Comparison of ENCODE assay signal across 29 mouse cellular contexts in genomic region chr14:53802547-53802946, GRCm38 (mm10).
DNase-seq lines count a peak whose midpoint lies in the region; ATAC-seq and TF ChIP-seq lines count a peak whose summit lies in the region.
"Had no signal": no experiment of that assay in that cellular context is flagged by ENCODE, and none has a peak within 500 bp of the region (broad histone marks: within the 10 kb centered on the region; RNA-seq: fewer than 3 reads in every experiment).

No protein-coding gene starts in this region.

- no peak overlapping the region for H3K4me3 ChIP-seq in lung, postnatal 0 days (ENCODE audit: low read depth, low read length)
- peak overlapping the region; percentile 50 to 64; a peak in 2 of 4 replicates for H3K4me3 ChIP-seq in MEL (ENCODE audit: control insufficient read depth in 1 of 2, insufficient read depth in 1 of 2, low read depth in 2 of 2, low read length in 2 of 2)
- peak overlapping the region; percentile 50 for H3K4me3 ChIP-seq in megakaryocyte, embryonic 14.5 days (replicated peaks)
- H3K4me3 ChIP-seq: embryonic facial prominence, embryonic 12.5 days; heart, embryonic 12.5 days; hindbrain, embryonic 10.5 days; hindbrain, embryonic 15.5 days; intestine, embryonic 15.5 days; layer of hippocampus, adult 2 months; liver, embryonic 13.5 days; midbrain, embryonic 13.5 days had no signal

- H3K9ac ChIP-seq in lung, postnatal 0 days (replicated peaks; ENCODE audit: low read depth), result no peak overlapping the region
- H3K9ac ChIP-seq in MEL (ENCODE audit: control insufficient read depth, low read depth, low read length, poor library complexity, severe bottlenecking), result peak overlapping the region; percentile 63
- H3K9ac ChIP-seq: embryonic facial prominence, embryonic 12.5 days; heart, embryonic 12.5 days; hindbrain, embryonic 15.5 days; intestine, embryonic 15.5 days; liver, embryonic 13.5 days; midbrain, embryonic 13.5 days had no signal

- TF ChIP-seq POLR2A in MEL (IDR thresholded peaks at IDR 0.05; ENCODE audit: control insufficient read depth in 1 of 2, insufficient read depth in 1 of 2, low read depth in 1 of 2, low read length in 2 of 2, poor library complexity in 1 of 2), result 0 out of 4 replicates have a peak, but pooled peaks of 1 of the 2 experiments have one; percentile 31

- TF ChIP-seq RAD21 in MEL (IDR thresholded peaks at IDR 0.05; ENCODE audit: low read depth, low read length), result no peak

- no peak overlapping the region for H3K4me2 ChIP-seq in lung, postnatal 0 days (replicated peaks; ENCODE audit: low read depth, low read length)
- H3K4me2 ChIP-seq: embryonic facial prominence, embryonic 12.5 days; heart, embryonic 12.5 days; hindbrain, embryonic 15.5 days; intestine, embryonic 15.5 days; liver, embryonic 13.5 days; midbrain, embryonic 13.5 days had no signal

- 61% methylated on average over 3 of the region's 3 CpGs for WGBS in lung, postnatal 0 days

- no peaks in the 10 kb centered on the region for H3K27me3 ChIP-seq in lung, postnatal 0 days (replicated peaks; ENCODE audit: insufficient read depth, low read length)
- no peaks in the 10 kb centered on the region for H3K27me3 ChIP-seq in MEL (ENCODE audit: control insufficient read depth in 1 of 2, insufficient read depth in 2 of 2, low read length in 2 of 2)
- no peaks in the 10 kb centered on the region for H3K27me3 ChIP-seq in megakaryocyte, embryonic 14.5 days (replicated peaks)
- H3K27me3 ChIP-seq: embryonic facial prominence, embryonic 12.5 days; heart, embryonic 12.5 days; hindbrain, embryonic 15.5 days; intestine, embryonic 15.5 days; liver, embryonic 13.5 days; midbrain, embryonic 13.5 days had no signal

- no peak for TF ChIP-seq EP300 in lung, postnatal 0 days (IDR thresholded peaks at IDR 0.05)
- TF ChIP-seq EP300 in MEL (IDR thresholded peaks at IDR 0.05; ENCODE audit: low read depth in 1 of 2, low read length in 2 of 2), result peak in 1 of 2 experiments; percentile 36; a peak in 2 of 4 replicates

- H3K79me2 ChIP-seq in MEL (ENCODE audit: control insufficient read depth, insufficient read depth, low read length, poor library complexity), result peaks cover 13% of the 10 kb centered on the region

- H3K9me3 ChIP-seq in lung, postnatal 0 days (ENCODE audit: low read length), result no peaks in the 10 kb centered on the region
- H3K9me3 ChIP-seq in MEL (replicated peaks; ENCODE audit: insufficient read depth, low read length), result no peaks in the 10 kb centered on the region
- 0 out of 2 replicates have a peak, but pooled peaks cover 2% of the 10 kb centered on the region for H3K9me3 ChIP-seq in megakaryocyte, embryonic 14.5 days
- H3K9me3 ChIP-seq: embryonic facial prominence, embryonic 12.5 days; G1E; heart, embryonic 12.5 days; hindbrain, embryonic 10.5 days; hindbrain, embryonic 15.5 days; intestine, embryonic 15.5 days; liver, embryonic 13.5 days; midbrain, embryonic 13.5 days had no signal

- H3K36me3 ChIP-seq in lung, postnatal 0 days (ENCODE audit: insufficient read depth, low read length), result no peaks in the 10 kb centered on the region
- peaks cover 3 to 31% of the 10 kb centered on the region in 2 experiments; a peak in 2 of 4 replicates for H3K36me3 ChIP-seq in MEL (ENCODE audit: control insufficient read depth in 1 of 2, insufficient read depth in 2 of 2, low read length in 2 of 2)
- H3K36me3 ChIP-seq in megakaryocyte, embryonic 14.5 days (replicated peaks; ENCODE audit: low read length), result peaks cover 16% of the 10 kb centered on the region
- H3K36me3 ChIP-seq: embryonic facial prominence, embryonic 12.5 days; G1E; heart, embryonic 12.5 days; hindbrain, embryonic 10.5 days; hindbrain, embryonic 15.5 days; intestine, embryonic 15.5 days; liver, embryonic 13.5 days; midbrain, embryonic 13.5 days had no signal

- ATAC-seq in lung, postnatal 0 days, result no peak
- ATAC-seq: forebrain, embryonic 14.5 days; intestine, embryonic 15.5 days; midbrain, embryonic 13.5 days had no signal

- DNase-seq in lung, postnatal 0 days (ENCODE audit: low spot score), result peak; percentile 12
- no peak for DNase-seq in lung, postnatal 10 days
- DNase-seq in MEL (ENCODE audit: low read depth, low spot score) (peak; percentile 78), MN1 (ENCODE audit: low spot score) (no peak)
- DNase-seq in adrenal gland, postnatal 10 days, result no peak
- no peak for DNase-seq in layer of hippocampus, postnatal 36 days
- DNase-seq: adrenal gland, adult 2 months; cerebellum, adult 9-10 months; cerebellum, postnatal 36 days; gastrocnemius, postnatal 14 days; heart, adult 11 months; heart, postnatal 10 days; kidney, adult 2 months; kidney, postnatal 36 days; left cerebral cortex, postnatal 4 days; liver, embryonic 13.5 days; lung, adult 2 months; right cerebral cortex, postnatal 25 days; thymus, postnatal 36 days had no signal

- no peak overlapping the region for H3K27ac ChIP-seq in lung, postnatal 0 days (ENCODE audit: low read length)
- H3K27ac ChIP-seq in MEL (ENCODE audit: control insufficient read depth, low read depth, low read length), result peak overlapping the region; percentile 91
- H3K27ac ChIP-seq: embryonic facial prominence, embryonic 12.5 days; hindbrain, embryonic 10.5 days; hindbrain, embryonic 15.5 days; intestine, embryonic 15.5 days; layer of hippocampus, adult 2 months; liver, embryonic 13.5 days; midbrain, embryonic 13.5 days had no signal

- no peak for TF ChIP-seq CTCF in lung, postnatal 0 days (IDR thresholded peaks at IDR 0.05)
- no peak for TF ChIP-seq CTCF in MEL (IDR thresholded peaks at IDR 0.05 in 2 of 3, conservative IDR thresholded peaks at IDR 0.05 in 1 of 3; ENCODE audit: control insufficient read depth in 1 of 3, insufficient read depth in 1 of 3, low read depth in 2 of 3, low read length in 3 of 3, poor library complexity in 1 of 3, severe bottlenecking in 1 of 3)

- H3K4me1 ChIP-seq in lung, postnatal 0 days (ENCODE audit: insufficient read depth, low read depth, low read length), result no peaks in the 10 kb centered on the region
- H3K4me1 ChIP-seq in MEL (ENCODE audit: control insufficient read depth in 1 of 2, insufficient read depth in 2 of 2, low read length in 2 of 2), result peaks cover 12 to 25% of the 10 kb centered on the region in 2 experiments
- H3K4me1 ChIP-seq in megakaryocyte, embryonic 14.5 days, result peaks cover 76% of the 10 kb centered on the region
- H3K4me1 ChIP-seq: embryonic facial prominence, embryonic 12.5 days; heart, embryonic 12.5 days; hindbrain, embryonic 10.5 days; intestine, embryonic 15.5 days; midbrain, embryonic 13.5 days had no signal

TF ChIP-seq in MEL, 35 proteins besides CTCF, POLR2A, EP300 and RAD21:
- TF ChIP-seq TAL1 (IDR thresholded peaks at IDR 0.05; ENCODE audit: low read length) (peak; percentile 49), ZKSCAN1 (IDR thresholded peaks at IDR 0.05; ENCODE audit: low read depth, low read length) (no peak), BHLHE40 (IDR thresholded peaks at IDR 0.05; ENCODE audit: borderline replicate concordance, low read depth, low read length) (peak; percentile 94), USF1 (IDR thresholded peaks at IDR 0.05; ENCODE audit: low read depth, low read length) (no peak), HCFC1 (IDR thresholded peaks at IDR 0.05; ENCODE audit: low read depth, low read length) (0 out of 2 replicates have a peak, but pooled peaks have one; percentile 38), CHD2 (IDR thresholded peaks at IDR 0.05; ENCODE audit: low read length) (no peak), NELFE (IDR thresholded peaks at IDR 0.05; ENCODE audit: low read depth, low read length) (no peak), MAZ (IDR thresholded peaks at IDR 0.05; ENCODE audit: low read depth, low read length) (no peak), TBP (IDR thresholded peaks at IDR 0.05; ENCODE audit: low read depth, low read length) (no peak), ZC3H11A (IDR thresholded peaks at IDR 0.05; ENCODE audit: low read depth, low read length) (no peak), ELF1 (IDR thresholded peaks at IDR 0.05; ENCODE audit: low read depth, low read length) (no peak; the same call in 1 of the 2 replicates), MAX (IDR thresholded peaks at IDR 0.05; ENCODE audit: low read length) (no peak), ETS1 (IDR thresholded peaks at IDR 0.05; ENCODE audit: low read depth, low read length) (peak; percentile 86), ZMIZ1 (IDR thresholded peaks at IDR 0.05; ENCODE audit: low read depth, low read length) (no peak), MXI1 (IDR thresholded peaks at IDR 0.05; ENCODE audit: low read depth, low read length) (no peak), SIN3A (IDR thresholded peaks at IDR 0.05; ENCODE audit: low read length) (peak; percentile 61), TCF12 (IDR thresholded peaks at IDR 0.05; ENCODE audit: low read depth, low read length) (peak; percentile 31; the same call in 1 of the 2 replicates), MYC (IDR thresholded peaks at IDR 0.05; ENCODE audit: low read depth, low read length) (peak; percentile 67; the same call in 1 of the 2 replicates), GABPA (IDR thresholded peaks at IDR 0.05; ENCODE audit: low read depth, low read length) (no peak)

Comparison
In these comparisons a context has a peak if more than half of its experiments do, and no peak if none do; other contexts are left out.
1. DNase-seq: peak in lung, postnatal 0 days (single experiment) and MEL (single experiment); none in lung, postnatal 10 days (single experiment), adrenal gland, postnatal 10 days (single experiment), MN1 (single experiment) and layer of hippocampus, postnatal 36 days (0 of 2).